Mouse (Mus musculus) heart, embryonic 16.5 days (tissue): ENCODE measurements around the gene Phf21a. TPM values are rescaled to one million over a fixed set of nuclear protein-coding genes. Genes with fewer than 3 reads are reported as not detected.
A peak's percentile ranks its signal among the peaks of the same experiment; 100 is the strongest.
"Not testable (repeated sequence)": the region's sequence is repeated elsewhere in the genome, so short reads cannot be mapped to it uniquely, and the experiment has no call there.

Experiments used
- ATAC-seq: fragments of 200-750 bp; cut with Nextera tagmentation; replicated peaks from 2 replicates; pipeline ENCODE4 v1.8.0; 2017; ENCODE audit warnings: moderate number of reproducible peaks; ENCODE audit not compliant: insufficient read depth, low FRiP score; ENCODE audit errors: extremely low read depth
- H3K27ac ChIP-seq: fragments of 300-500 bp; sonication (generic); 2 replicates; pipeline ENCODE4 v1.5.1; 2014; ENCODE audit warnings: mild to moderate bottlenecking, low read length, control low read depth, moderate library complexity
- H3K27me3 ChIP-seq: fragments of 300-500 bp; sonication (generic); 2 replicates; pipeline ENCODE4 v1.6.1; 2014; ENCODE audit warnings: low read length, mixed read lengths; ENCODE audit not compliant: control insufficient read depth, insufficient read depth
- H3K36me3 ChIP-seq: fragments of 300-500 bp; sonication (generic); 2 replicates; pipeline ENCODE4 v1.6.1; 2014; ENCODE audit not compliant: control insufficient read depth, insufficient read depth
- H3K4me1 ChIP-seq: fragments of 300-500 bp; sonication (generic); 2 replicates; pipeline ENCODE4 v1.6.1; 2014; ENCODE audit warnings: low read length, mixed read lengths; ENCODE audit not compliant: control insufficient read depth, insufficient read depth
- H3K4me2 ChIP-seq: fragments of 300-500 bp; sonication (generic); 2 replicates; pipeline ENCODE4 v1.6.1; 2014; ENCODE audit warnings: low read depth, mild to moderate bottlenecking, control low read depth, low read length
- H3K4me3 ChIP-seq: fragments of 300-500 bp; sonication (generic); 2 replicates; pipeline ENCODE4 v1.5.1; 2014; ENCODE audit warnings: mild to moderate bottlenecking, control low read depth, low read length
- H3K9ac ChIP-seq: fragments of 300-500 bp; sonication (generic); 2 replicates; pipeline ENCODE4 v1.6.1; 2014; ENCODE audit warnings: low read length, control low read depth
- H3K9me3 ChIP-seq: fragments of 300-500 bp; sonication (generic); replicated peaks from 2 replicates; pipeline ENCODE4 v1.6.1; 2016; ENCODE audit warnings: low read length; ENCODE audit not compliant: control insufficient read depth
- WGBS: fragments of 180-500 bp; shearing (Covaris S2); extraction: QIAGEN DNeasy Blood & Tissue Kit; methylation state at CpG from one replicate; pipeline ENCODE4 v1.1.7; 2014; 5-methylcytosine and 5-hydroxymethylcytosine counted together
- polyA plus RNA-seq: library from polyadenylated mRNA; unstranded; fragments of >200 nt; fragmentation: Nextera tagmentation; extraction: Ambion mirVana; gene quantifications from 2 replicates; pipeline ENCODE4 v1.2.1, GENCODE M21; 2015

The Phf21a gene
- polyA plus RNA-seq, 1 experiment from 2014 or later = 17.1 TPM

- peaks cover 19% of the 10 kb centered on the region for H3K27me3 ChIP-seq
- H3K9me3 ChIP-seq = no peaks in the 10 kb centered on the region
- ATAC-seq = no peak
- no peaks in the 10 kb centered on the region for H3K36me3 ChIP-seq
- 73% methylated on average over 8 of the region's 8 CpGs for WGBS
- no peak overlapping the region for H3K4me2 ChIP-seq
- no peak overlapping the region for H3K27ac ChIP-seq
- no peak overlapping the region for H3K4me3 ChIP-seq
- peaks cover 23% of the 10 kb centered on the region for H3K4me1 ChIP-seq
- H3K9ac ChIP-seq = no peak overlapping the region
Measured at GRCm38 (mm10) chr2:92391116-92391515, 298.2 kb downstream of the Phf21a start.

- Histone ChIP-seq H3K27ac (no peak overlapping the region), H3K27me3 (peaks cover 19% of the 10 kb centered on the region), H3K4me3 (peak overlapping the region; percentile 29), H3K4me1 (peaks cover 23% of the 10 kb centered on the region), H3K36me3 (no peaks in the 10 kb centered on the region), H3K9me3 (no peaks in the 10 kb centered on the region), H3K4me2 (peak overlapping the region; percentile 48), H3K9ac (peak overlapping the region; percentile 28; the same call in 1 of the 2 replicates)
- no peak for ATAC-seq
- 31% methylated on average over 11 of the region's 11 CpGs for WGBS
Measured at GRCm38 (mm10) chr2:92391703-92392317, 298.9 kb downstream of the Phf21a start.

- no peaks in the 10 kb centered on the region for H3K36me3 ChIP-seq
- H3K4me2 ChIP-seq = peak overlapping the region; percentile 48
- peak overlapping the region; percentile 28; the same call in 1 of the 2 replicates for H3K9ac ChIP-seq
- peaks cover 18% of the 10 kb centered on the region for H3K27me3 ChIP-seq
- H3K4me3 ChIP-seq = peak overlapping the region; percentile 29
- no peaks in the 10 kb centered on the region for H3K9me3 ChIP-seq
- no peak for ATAC-seq
- WGBS = 6% methylated on average over 26 of the region's 26 CpGs
- peaks cover 23% of the 10 kb centered on the region for H3K4me1 ChIP-seq
- H3K27ac ChIP-seq = no peak overlapping the region
Measured at GRCm38 (mm10) chr2:92392318-92393264, 299.7 kb downstream of the Phf21a start.

DNA sequence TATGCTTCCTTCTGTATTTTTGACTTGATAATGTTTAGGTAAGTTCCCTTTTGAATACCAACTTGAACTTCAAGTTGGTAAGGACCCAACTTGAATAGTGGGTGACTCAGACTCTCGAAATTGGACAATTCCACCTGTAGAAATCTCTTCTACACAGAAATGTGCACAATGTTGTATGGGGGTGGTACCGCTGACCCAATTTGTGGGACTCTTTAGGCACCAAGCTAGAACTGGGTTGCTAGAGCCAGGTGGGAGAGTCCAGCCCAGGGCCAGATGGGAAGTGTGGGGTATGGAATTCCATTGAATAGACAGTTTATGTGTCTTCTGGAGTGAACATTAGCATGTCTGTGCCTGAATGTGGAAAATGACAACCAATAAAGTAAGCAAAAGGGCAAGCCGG lies 302.6 kb downstream of the Phf21a start:
- peaks cover 17% of the 10 kb centered on the region for H3K27me3 ChIP-seq
- ATAC-seq = no peak
- no peaks in the 10 kb centered on the region for H3K36me3 ChIP-seq
- H3K4me2 ChIP-seq = no peak overlapping the region
- WGBS = 78% methylated on average over 3 of the region's 3 CpGs
- H3K4me1 ChIP-seq = peaks cover 7% of the 10 kb centered on the region; the same call in 1 of the 2 replicates
- H3K4me3 ChIP-seq = no peak overlapping the region
- no peak overlapping the region for H3K27ac ChIP-seq
- no peak overlapping the region for H3K9ac ChIP-seq
- no peaks in the 10 kb centered on the region for H3K9me3 ChIP-seq

DNA sequence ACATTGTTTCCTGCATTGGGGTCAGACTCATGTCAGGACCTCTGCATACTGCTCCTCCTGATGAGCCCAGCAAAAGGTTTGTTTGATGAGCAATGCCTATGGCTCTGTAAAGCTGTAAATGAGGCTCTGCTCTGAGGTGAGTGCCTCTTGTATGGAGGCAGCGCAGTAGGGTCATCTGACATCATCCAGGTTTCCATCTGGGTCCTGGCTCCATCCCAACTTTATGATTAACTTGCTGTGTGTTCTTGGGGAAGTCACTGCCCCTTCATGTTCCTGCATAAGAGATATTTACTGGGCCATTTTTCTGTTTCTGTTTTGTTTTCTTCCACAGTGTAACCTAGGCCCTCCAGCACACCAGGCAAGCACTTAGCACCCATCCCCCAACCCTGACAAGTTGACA lies 304.5 kb downstream of the Phf21a start:
- no peak overlapping the region for H3K4me3 ChIP-seq
- peaks cover 2% of the 10 kb centered on the region; the same call in 1 of the 2 replicates for H3K4me1 ChIP-seq
- 36% methylated on average over 1 of the region's 1 CpGs for WGBS
- H3K27me3 ChIP-seq = peaks cover 15% of the 10 kb centered on the region
- ATAC-seq = no peak
- H3K4me2 ChIP-seq = no peak overlapping the region
- H3K9ac ChIP-seq = no peak overlapping the region
- no peaks in the 10 kb centered on the region for H3K9me3 ChIP-seq
- H3K36me3 ChIP-seq = no peaks in the 10 kb centered on the region
- H3K27ac ChIP-seq = no peak overlapping the region

GRCm38 (mm10) chr2:92399877-92400276 lies 307.0 kb downstream of the Phf21a start:
- not testable (repeated sequence) for H3K27me3 ChIP-seq, H3K27ac ChIP-seq, ATAC-seq, H3K36me3 ChIP-seq, H3K9me3 ChIP-seq, H3K9ac ChIP-seq, H3K4me2 ChIP-seq, H3K4me1 ChIP-seq, H3K4me3 ChIP-seq
- 76% methylated on average over 4 of the region's 4 CpGs for WGBS

GRCm38 (mm10) chr2:92400682-92401081 lies 307.8 kb downstream of the Phf21a start:
- peak overlapping the region; percentile 71 for H3K9ac ChIP-seq
- 0 out of 2 replicates have a peak, but pooled peaks cover 2% of the 10 kb centered on the region for H3K27me3 ChIP-seq
- ATAC-seq = 0 out of 2 replicates have a peak, but pooled peaks have one; percentile 10
- no peak overlapping the region for H3K27ac ChIP-seq
- peaks cover 12% of the 10 kb centered on the region for H3K36me3 ChIP-seq
- peak overlapping the region; percentile 94 for H3K4me2 ChIP-seq
- 5% methylated on average over 18 of the region's 22 CpGs for WGBS
- H3K9me3 ChIP-seq = no peaks in the 10 kb centered on the region
- H3K4me1 ChIP-seq = 0 out of 2 replicates have a peak, but pooled peaks cover 2% of the 10 kb centered on the region
- peak overlapping the region; percentile 63 for H3K4me3 ChIP-seq

- Histone ChIP-seq H3K9me3 (no peaks in the 10 kb centered on the region), H3K4me1 (0 out of 2 replicates have a peak, but pooled peaks cover 2% of the 10 kb centered on the region), H3K4me3 (peak within 1 kb of the TSS; percentile 63), H3K4me2 (peak within 1 kb of the TSS; percentile 94), H3K9ac (peak within 1 kb of the TSS; percentile 71), H3K27me3 (0 out of 2 replicates have a peak, but pooled peaks cover 2% of the 10 kb centered on the region), H3K27ac (no peak within 1 kb of the TSS), H3K36me3 (peaks cover 12% of the 10 kb centered on the region)
- peak; percentile 77 for ATAC-seq
- 2% methylated on average over 30 of the region's 59 CpGs for WGBS
Measured at GRCm38 (mm10) chr2:92401091-92401561, 308.2 kb downstream of the Phf21a start, which contains the start of gene Mapk8ip1. TSS of gene Mapk8ip1 (minus strand) at chr2:92401263.
